22 mouse cellular contexts compared by ENCODE assay signal in the genomic region with DNA sequence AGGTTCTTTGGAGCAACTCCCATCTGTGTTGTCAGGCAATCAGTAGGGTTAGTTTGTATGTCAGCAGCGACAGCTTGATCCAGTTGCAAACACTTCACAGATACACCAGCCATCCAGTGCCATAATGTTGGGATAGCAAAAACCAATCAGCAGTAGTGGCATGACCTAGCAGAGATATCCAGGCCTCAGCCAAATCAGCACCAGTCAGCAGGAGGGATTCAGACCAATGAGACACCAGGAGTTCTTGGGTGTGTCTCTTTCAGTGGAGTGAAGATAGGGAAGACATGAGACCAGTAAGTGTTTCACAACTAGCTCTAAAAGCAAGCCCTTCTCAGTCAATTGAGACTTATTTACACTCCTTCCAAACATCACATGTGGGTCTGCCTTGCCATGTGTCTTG. TPM values are rescaled to one million over a fixed set of nuclear protein-coding genes. Genes with fewer than 3 reads are reported as not detected.
A peak's percentile ranks its signal among the peaks of the same experiment; 100 is the strongest.
DNase-seq lines count a peak whose midpoint lies in the region; ATAC-seq lines count a peak whose summit lies in the region.
"Had no signal": no experiment of that assay in that cellular context is flagged by ENCODE, and none has a peak within 500 bp of the region (broad histone marks: within the 10 kb centered on the region; RNA-seq: fewer than 3 reads in every experiment).

No protein-coding gene starts in this region.

- no peaks in the 10 kb centered on the region for H3K4me1 ChIP-seq in heart, embryonic 10.5 days
- no peaks in the 10 kb centered on the region for H3K4me1 ChIP-seq in liver, embryonic 11.5 days (replicated peaks; ENCODE audit: control insufficient read depth, insufficient read depth, low read length)
- H3K4me1 ChIP-seq in forebrain, embryonic 15.5 days = no peaks in the 10 kb centered on the region
- H3K4me1 ChIP-seq: hindbrain, embryonic 15.5 days; kidney, embryonic 15.5 days; limb, embryonic 13.5 days; neural tube, embryonic 13.5 days had no signal

- H3K27ac ChIP-seq in heart, embryonic 10.5 days = no peak overlapping the region
- H3K27ac ChIP-seq in liver, embryonic 11.5 days (ENCODE audit: low read depth, low read length) = no peak overlapping the region
- no peak overlapping the region for H3K27ac ChIP-seq in forebrain, embryonic 15.5 days (replicated peaks)
- H3K27ac ChIP-seq: hindbrain, embryonic 15.5 days; kidney, embryonic 15.5 days; limb, embryonic 13.5 days; lung, embryonic 15.5 days; neural tube, embryonic 13.5 days had no signal

- peak; percentile 83 for DNase-seq in heart, embryonic 10.5 days (ENCODE audit: low spot score)
- no peak for DNase-seq in heart, postnatal 4 days
- DNase-seq in MEL-GATA-1-ER (ENCODE audit: extremely low read depth, low read depth) = peak; percentile 66
- no peak for DNase-seq in liver, embryonic 11.5 days (ENCODE audit: low spot score)
- DNase-seq in lung, postnatal 14 days = no peak
- no peak for DNase-seq in urinary bladder, postnatal 10 days (ENCODE audit: low spot score)
- DNase-seq: cerebellum, adult 2 months; gastrocnemius, postnatal 25 days; midbrain, embryonic 14.5 days; right cerebral cortex, postnatal 14 days; thymus, postnatal 25 days had no signal

- no peak overlapping the region for H3K4me2 ChIP-seq in liver, embryonic 11.5 days
- H3K4me2 ChIP-seq in forebrain, embryonic 15.5 days (replicated peaks) = no peak overlapping the region
- H3K4me2 ChIP-seq: hindbrain, embryonic 15.5 days; kidney, embryonic 15.5 days; limb, embryonic 13.5 days; lung, embryonic 15.5 days; neural tube, embryonic 13.5 days had no signal

- H3K4me3 ChIP-seq in heart, embryonic 10.5 days = no peak overlapping the region
- H3K4me3 ChIP-seq in liver, embryonic 11.5 days (ENCODE audit: low read depth, low read length) = no peak overlapping the region
- H3K4me3 ChIP-seq in forebrain, embryonic 15.5 days = no peak overlapping the region
- H3K4me3 ChIP-seq: erythroblast, embryonic 14.5 days; hindbrain, embryonic 15.5 days; kidney, embryonic 15.5 days; limb, embryonic 13.5 days; lung, embryonic 15.5 days; neural tube, embryonic 13.5 days had no signal

- WGBS in heart, embryonic 10.5 days = 90% methylated on average over 1 of the region's 1 CpGs
- 71% methylated on average over 1 of the region's 1 CpGs for WGBS in liver, embryonic 11.5 days
- WGBS in forebrain, embryonic 15.5 days = 93% methylated on average over 1 of the region's 1 CpGs

- no peaks in the 10 kb centered on the region for H3K36me3 ChIP-seq in heart, embryonic 10.5 days
- H3K36me3 ChIP-seq in liver, embryonic 11.5 days (ENCODE audit: control insufficient read depth, insufficient read depth, low read length) = no peaks in the 10 kb centered on the region
- no peaks in the 10 kb centered on the region for H3K36me3 ChIP-seq in forebrain, embryonic 15.5 days
- H3K36me3 ChIP-seq: G1E; hindbrain, embryonic 15.5 days; kidney, embryonic 15.5 days; limb, embryonic 13.5 days; lung, embryonic 15.5 days; neural tube, embryonic 13.5 days had no signal

- peak; percentile 87 for ATAC-seq in liver, embryonic 11.5 days (replicated peaks; ENCODE audit: low FRiP score)
- ATAC-seq in megakaryocyte, adult 5-6 weeks (ENCODE audit: poor library complexity, severe bottlenecking) = peak; percentile 40; the same call in 1 of the 2 replicates
- no peak for ATAC-seq in forebrain, embryonic 15.5 days (replicated peaks)
- ATAC-seq: forebrain, embryonic 14.5 days; intestine, postnatal 0 days had no signal

- H3K27me3 ChIP-seq in heart, embryonic 10.5 days (ENCODE audit: insufficient read depth, poor library complexity, severe bottlenecking) = peaks cover 34% of the 10 kb centered on the region; the same call in 1 of the 2 replicates
- H3K27me3 ChIP-seq in liver, embryonic 11.5 days (replicated peaks; ENCODE audit: control insufficient read depth, insufficient read depth, low read length) = no peaks in the 10 kb centered on the region
- H3K27me3 ChIP-seq in forebrain, embryonic 15.5 days = no peaks in the 10 kb centered on the region
- H3K27me3 ChIP-seq: hindbrain, embryonic 15.5 days; lung, embryonic 15.5 days; neural tube, embryonic 13.5 days had no signal

- no peak overlapping the region for H3K9ac ChIP-seq in liver, embryonic 11.5 days (ENCODE audit: low read depth, low read length)
- no peak overlapping the region for H3K9ac ChIP-seq in forebrain, embryonic 15.5 days (replicated peaks)
- H3K9ac ChIP-seq: hindbrain, embryonic 15.5 days; kidney, embryonic 15.5 days; limb, embryonic 13.5 days; lung, embryonic 15.5 days; neural tube, embryonic 13.5 days had no signal

- no peaks in the 10 kb centered on the region for H3K9me3 ChIP-seq in heart, embryonic 10.5 days
- H3K9me3 ChIP-seq in liver, embryonic 11.5 days (ENCODE audit: control insufficient read depth, low read length) = 0 out of 2 replicates have a peak, but pooled peaks cover 2% of the 10 kb centered on the region
- no peaks in the 10 kb centered on the region for H3K9me3 ChIP-seq in forebrain, embryonic 15.5 days
- H3K9me3 ChIP-seq: hindbrain, embryonic 15.5 days; kidney, embryonic 15.5 days; limb, embryonic 13.5 days; lung, embryonic 15.5 days; neural tube, embryonic 13.5 days had no signal

RNA-seq across cellular contexts. Expression of a gene that starts 7.7 kb away (rescaled TPM):
- 1.2 and 1.6 TPM in 2 replicates for polyA plus RNA-seq in heart, embryonic 10.5 days (2016; fragmentation: Nextera tagmentation; extraction: Ambion mirVana)
- 1 to 10 TPM; 3.5 to 3.7 TPM for total RNA-seq in heart, postnatal 4 days (2021)
- polyA plus RNA-seq in liver, embryonic 11.5 days (2014; fragmentation: Nextera tagmentation; extraction: Ambion mirVana) = 6.2 and 7.5 TPM in 2 replicates
- total RNA-seq in megakaryocyte, adult 5-6 weeks (2015) = 0.87 and 1.6 TPM in 2 replicates
- total RNA-seq in megakaryocyte, adult 5-6 weeks (2017) = 0.94 and 1.4 TPM in 2 replicates
- polyA plus RNA-seq in forebrain, embryonic 15.5 days (2015; fragmentation: Nextera tagmentation; extraction: Ambion mirVana) = 8.3 and 9.4 TPM in 2 replicates

RNA-seq across cellular contexts. Expression of a gene that starts 44.6 kb away (rescaled TPM):
- polyA plus RNA-seq in heart, embryonic 10.5 days (2016; fragmentation: Nextera tagmentation; extraction: Ambion mirVana) = 89.6 and 117 TPM in 2 replicates
- 100 to 1,000 TPM; 128 to 131 TPM for total RNA-seq in heart, postnatal 4 days (2021)
- 96.1 and 100 TPM in 2 replicates for polyA plus RNA-seq in liver, embryonic 11.5 days (2014; fragmentation: Nextera tagmentation; extraction: Ambion mirVana)
- 39.9 and 40.9 TPM in 2 replicates for total RNA-seq in megakaryocyte, adult 5-6 weeks (2015)
- 27.0 and 30.4 TPM in 2 replicates for total RNA-seq in megakaryocyte, adult 5-6 weeks (2017)
- 98.6 and 98.9 TPM in 2 replicates for polyA plus RNA-seq in forebrain, embryonic 15.5 days (2015; fragmentation: Nextera tagmentation; extraction: Ambion mirVana)

Comparison
In these comparisons a context has a peak if more than half of its experiments do, and no peak if none do; other contexts are left out.
1. DNase-seq: peak in heart, embryonic 10.5 days (single experiment) and MEL-GATA-1-ER (single experiment); none in heart, postnatal 4 days (single experiment), liver, embryonic 11.5 days (single experiment), lung, postnatal 14 days (single experiment) and urinary bladder, postnatal 10 days (single experiment).